Mouse (Mus musculus) liver, embryonic 12.5 days (tissue): ENCODE measurements around the gene Gm3417. TPM values are rescaled to one million over a fixed set of nuclear protein-coding genes. Genes with fewer than 3 reads are reported as not detected.
"Not testable (repeated sequence)": the region's sequence is repeated elsewhere in the genome, so short reads cannot be mapped to it uniquely, and the experiment has no call there.

Source experiments
- ATAC-seq: fragments of 200-750 bp; cut with Nextera tagmentation; 2 replicates; pipeline ENCODE4 v1.8.0; 2017; ENCODE audit warnings: moderate number of reproducible peaks, mild to moderate bottlenecking, moderate library complexity
- H3K27ac ChIP-seq: fragments of 300-500 bp; sonication (generic); 2 replicates; pipeline ENCODE4 v1.5.1; 2016; ENCODE audit warnings: mild to moderate bottlenecking
- H3K27me3 ChIP-seq: fragments of 300-500 bp; sonication (generic); replicated peaks from 2 replicates; pipeline ENCODE4 v1.6.1; 2016; ENCODE audit warnings: mild to moderate bottlenecking, moderate library complexity
- H3K36me3 ChIP-seq: fragments of 300-500 bp; sonication (generic); 2 replicates; pipeline ENCODE4 v1.6.1; 2016; ENCODE audit warnings: mild to moderate bottlenecking, moderate library complexity
- H3K4me1 ChIP-seq: fragments of 300-500 bp; sonication (generic); 2 replicates; pipeline ENCODE4 v1.6.1; 2016
- H3K4me2 ChIP-seq: fragments of 300-500 bp; sonication (generic); 2 replicates; pipeline ENCODE4 v1.6.1; 2016; ENCODE audit warnings: mild to moderate bottlenecking, moderate library complexity
- H3K4me3 ChIP-seq: fragments of 300-500 bp; sonication (generic); 2 replicates; pipeline ENCODE4 v1.5.1; 2016; ENCODE audit warnings: mild to moderate bottlenecking, moderate library complexity
- H3K9ac ChIP-seq: fragments of 300-500 bp; sonication (generic); 2 replicates; pipeline ENCODE4 v1.6.1; 2016; ENCODE audit warnings: mild to moderate bottlenecking, moderate library complexity
- H3K9me3 ChIP-seq: fragments of 300-500 bp; sonication (generic); replicated peaks from 2 replicates; pipeline ENCODE4 v1.6.1; 2016; ENCODE audit warnings: mild to moderate bottlenecking, moderate library complexity
- WGBS: fragments of 180-500 bp; shearing (Covaris S2); methylation state at CpG from one replicate; pipeline ENCODE4 v1.1.7; 2016; ENCODE audit not compliant: insufficient replicate concordance; 5-methylcytosine and 5-hydroxymethylcytosine counted together
- polyA plus RNA-seq: library from polyadenylated mRNA; unstranded; fragments of >200 nt; fragmentation: Nextera tagmentation; extraction: Ambion mirVana; gene quantifications from 2 replicates; pipeline ENCODE4 v1.2.1, GENCODE M21; 2016

The Gm3417 gene
- polyA plus RNA-seq, 1 experiment from 2014 or later = 2.9 TPM

- no peaks in the 10 kb centered on the region for H3K27me3 ChIP-seq
- H3K27ac ChIP-seq = no peak overlapping the region
- H3K36me3 ChIP-seq = peaks cover 48% of the 10 kb centered on the region
- H3K4me2 ChIP-seq = peak overlapping the region; percentile 95
- H3K4me1 ChIP-seq = peaks cover 28% of the 10 kb centered on the region
- peak overlapping the region; percentile 88; the same call in 1 of the 2 replicates for H3K9ac ChIP-seq
- H3K4me3 ChIP-seq = peak overlapping the region; percentile 96
- WGBS = 87% methylated on average over 1 of the region's 1 CpGs
- no peaks in the 10 kb centered on the region for H3K9me3 ChIP-seq
- ATAC-seq = no peak
Measured at GRCm38 (mm10) chr17:14944551-14944950, 34.0 kb downstream of the Gm3417 start.

DNA sequence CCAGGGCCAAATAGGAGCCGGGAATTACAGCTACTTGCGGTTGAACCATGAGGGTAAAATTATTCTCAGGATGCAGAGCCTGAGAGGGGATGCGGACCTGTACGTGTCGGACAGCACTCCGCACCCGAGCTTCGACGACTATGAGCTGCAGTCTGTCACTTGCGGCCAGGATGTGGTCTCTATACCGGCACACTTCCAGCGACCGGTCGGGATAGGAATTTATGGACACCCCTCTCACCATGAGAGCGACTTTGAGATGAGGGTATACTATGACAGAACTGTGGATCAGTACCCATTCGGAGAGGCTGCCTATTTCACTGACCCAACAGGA lies 34.9 kb downstream of the Gm3417 start:
- Histone ChIP-seq H3K27me3 (no peaks in the 10 kb centered on the region), H3K9me3 (no peaks in the 10 kb centered on the region), H3K4me3 (peak overlapping the region; percentile 96), H3K4me1 (peaks cover 28% of the 10 kb centered on the region), H3K36me3 (peaks cover 41% of the 10 kb centered on the region), H3K9ac (peak overlapping the region; percentile 88), H3K27ac (peak overlapping the region; percentile 84), H3K4me2 (peak overlapping the region; percentile 95)
- ATAC-seq = peak; percentile 6; the same call in 1 of the 2 replicates
- 10% methylated on average over 16 of the region's 16 CpGs for WGBS

DNA sequence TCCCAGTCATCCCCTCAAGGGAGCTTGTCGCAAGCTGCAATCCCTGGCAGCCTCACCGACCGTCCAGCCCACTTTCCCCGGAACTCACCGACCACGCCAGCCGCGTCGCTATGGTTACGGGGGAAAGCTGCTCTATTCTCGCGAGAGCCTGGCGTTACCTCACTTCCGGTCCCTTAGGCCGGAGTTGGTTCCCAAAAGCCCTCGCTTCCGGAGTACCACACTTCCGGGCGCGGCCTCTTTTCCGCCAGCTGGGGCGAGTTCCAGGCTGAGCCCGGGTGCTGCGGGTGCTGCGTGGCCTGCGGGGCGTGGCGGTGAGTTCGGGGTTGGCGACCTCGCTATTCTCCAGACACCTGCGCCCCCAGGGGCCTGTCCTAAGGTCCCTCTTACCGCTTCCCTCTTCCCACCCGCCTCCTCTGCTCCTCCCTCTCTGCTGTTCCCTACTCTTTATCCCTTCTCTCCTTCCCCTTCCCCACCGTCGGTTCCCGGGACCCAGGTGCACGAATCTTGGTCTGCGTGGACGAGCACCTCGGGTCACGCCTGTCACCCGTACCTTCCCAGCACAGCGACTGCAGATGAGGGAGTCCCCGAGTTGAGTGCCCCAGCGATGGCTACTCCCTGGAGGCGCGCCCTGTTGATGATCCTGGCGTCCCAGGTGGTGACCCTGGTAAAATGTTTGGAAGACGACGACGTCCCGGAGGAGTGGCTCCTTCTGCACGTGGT lies 35.4 kb downstream of the Gm3417 start, which contains the start of the genes Wdr27 and 1600012H06Rik:
TSS of gene Wdr27 (minus strand) at position 150 of the 720 bp plus-strand sequence.
TSS of gene 1600012H06Rik (plus strand) at position 176 of the 720 bp plus-strand sequence.
- no peaks in the 10 kb centered on the region for H3K27me3 ChIP-seq
- peaks cover 28% of the 10 kb centered on the region for H3K4me1 ChIP-seq
- H3K9ac ChIP-seq = peak within 1 kb of the TSS; percentile 88
- 1% methylated on average over 54 of the region's 54 CpGs for WGBS
- H3K27ac ChIP-seq = peak within 1 kb of the TSS; percentile 84
- peak within 1 kb of the TSS; percentile 95 for H3K4me2 ChIP-seq
- H3K36me3 ChIP-seq = peaks cover 36% of the 10 kb centered on the region
- no peaks in the 10 kb centered on the region for H3K9me3 ChIP-seq
- peak; percentile 98 for ATAC-seq
- H3K4me3 ChIP-seq = peak within 1 kb of the TSS; percentile 96

- H3K27ac ChIP-seq, ATAC-seq, H3K9me3 ChIP-seq, H3K27me3 ChIP-seq: not testable (repeated sequence)
- Histone ChIP-seq H3K4me2 (peak overlapping the region; percentile 95), H3K4me3 (peak overlapping the region; percentile 96), H3K9ac (peak overlapping the region; percentile 88; the same call in 1 of the 2 replicates), H3K36me3 (peaks cover 30% of the 10 kb centered on the region), H3K4me1 (peaks cover 28% of the 10 kb centered on the region)
- WGBS = 69% methylated on average over 6 of the region's 6 CpGs
Measured at GRCm38 (mm10) chr17:14942181-14942580, 36.4 kb downstream of the Gm3417 start.

- Histone ChIP-seq H3K9ac (no peak overlapping the region), H3K4me2 (no peak overlapping the region), H3K36me3 (no peaks in the 10 kb centered on the region), H3K9me3 (no peaks in the 10 kb centered on the region), H3K4me3 (no peak overlapping the region), H3K27ac (no peak overlapping the region), H3K27me3 (no peaks in the 10 kb centered on the region), H3K4me1 (no peaks in the 10 kb centered on the region)
- no peak for ATAC-seq
- 52% methylated on average over 5 of the region's 5 CpGs for WGBS
Measured at GRCm38 (mm10) chr17:14935841-14936605, 42.6 kb downstream of the Gm3417 start.

DNA sequence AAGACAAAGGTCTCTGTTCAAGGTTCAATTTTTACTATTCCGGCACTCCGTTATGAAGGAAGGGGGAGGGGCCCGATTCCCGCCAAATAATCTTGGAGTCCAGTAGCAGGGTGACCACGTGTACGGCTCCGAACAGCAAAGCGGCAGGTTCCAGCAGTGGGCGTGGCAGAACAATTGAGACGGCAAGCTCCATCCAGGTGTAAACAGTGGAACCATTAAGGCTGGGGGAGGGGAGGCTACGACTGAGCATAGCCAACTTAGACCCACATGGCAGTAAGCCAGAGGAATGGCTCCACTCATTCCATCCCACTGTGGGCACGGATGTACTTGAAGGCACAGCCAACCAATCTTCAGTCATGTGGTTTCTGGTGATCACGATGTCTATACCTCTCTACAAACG lies 43.3 kb downstream of the Gm3417 start:
- H3K4me1 ChIP-seq, H3K27ac ChIP-seq, H3K4me2 ChIP-seq, H3K36me3 ChIP-seq, H3K4me3 ChIP-seq, H3K9me3 ChIP-seq, H3K9ac ChIP-seq, ATAC-seq, H3K27me3 ChIP-seq: not testable (repeated sequence)
- WGBS = 70% methylated on average over 14 of the region's 14 CpGs

DNA sequence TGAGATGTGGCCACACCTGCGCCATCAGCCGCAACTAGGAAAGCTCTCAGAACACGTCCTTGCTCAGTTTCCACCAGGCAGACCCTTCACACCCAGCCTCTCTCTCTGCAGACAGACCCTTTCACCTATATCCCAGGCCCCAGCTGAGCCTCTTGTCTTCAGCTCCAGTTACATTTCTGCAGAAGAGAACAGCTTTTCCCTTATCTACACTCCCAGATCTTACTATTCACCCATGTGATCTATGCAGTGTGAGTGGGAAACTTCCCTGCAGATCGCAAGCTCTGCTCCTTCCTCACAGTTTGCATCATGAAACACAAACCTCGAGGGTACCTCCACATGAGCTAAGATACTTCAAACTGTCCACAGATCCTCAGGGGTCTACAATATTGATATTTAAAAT lies 47.1 kb downstream of the Gm3417 start:
- H3K4me2 ChIP-seq = no peak overlapping the region
- H3K36me3 ChIP-seq = no peaks in the 10 kb centered on the region
- 57% methylated on average over 5 of the region's 5 CpGs for WGBS
- H3K27ac ChIP-seq = no peak overlapping the region
- H3K4me1 ChIP-seq = no peaks in the 10 kb centered on the region
- no peak for ATAC-seq
- H3K4me3 ChIP-seq = no peak overlapping the region
- H3K9ac ChIP-seq = no peak overlapping the region
- H3K9me3 ChIP-seq = no peaks in the 10 kb centered on the region
- H3K27me3 ChIP-seq = no peaks in the 10 kb centered on the region

GRCm38 (mm10) chr17:14930697-14931096 lies 47.9 kb downstream of the Gm3417 start:
- no peaks in the 10 kb centered on the region for H3K27me3 ChIP-seq
- no peaks in the 10 kb centered on the region for H3K36me3 ChIP-seq
- H3K9ac ChIP-seq = no peak overlapping the region
- H3K4me2 ChIP-seq = no peak overlapping the region
- no peaks in the 10 kb centered on the region for H3K9me3 ChIP-seq
- ATAC-seq = no peak
- no peak overlapping the region for H3K27ac ChIP-seq
- no peak overlapping the region for H3K4me3 ChIP-seq
- H3K4me1 ChIP-seq = no peaks in the 10 kb centered on the region
- WGBS = 30% methylated on average over 7 of the region's 7 CpGs

DNA sequence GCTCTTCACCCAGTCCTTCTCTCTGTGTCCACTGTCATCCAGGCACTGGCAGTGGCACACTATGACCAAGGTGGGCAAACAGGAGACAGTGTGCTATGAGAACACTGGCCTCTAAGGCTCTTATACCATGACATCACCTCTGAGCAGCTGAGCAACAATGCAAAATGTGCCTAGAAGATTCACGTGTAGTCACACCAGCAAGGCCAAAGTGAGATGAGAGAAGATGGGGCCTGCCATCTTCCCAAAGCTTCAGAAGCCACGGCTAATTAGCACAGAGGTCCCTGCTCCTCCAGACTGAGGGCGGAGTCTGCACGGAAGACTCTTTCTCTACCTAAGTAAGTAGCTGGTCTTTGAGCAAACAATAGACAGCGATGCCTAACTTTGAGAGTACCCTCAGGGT lies 50.0 kb downstream of the Gm3417 start:
- Histone ChIP-seq H3K27ac (no peak overlapping the region), H3K9me3 (no peaks in the 10 kb centered on the region), H3K4me3 (no peak overlapping the region), H3K4me2 (no peak overlapping the region), H3K27me3 (no peaks in the 10 kb centered on the region), H3K9ac (no peak overlapping the region), H3K4me1 (no peaks in the 10 kb centered on the region), H3K36me3 (no peaks in the 10 kb centered on the region)
- 69% methylated on average over 5 of the region's 5 CpGs for WGBS
- no peak for ATAC-seq

DNA sequence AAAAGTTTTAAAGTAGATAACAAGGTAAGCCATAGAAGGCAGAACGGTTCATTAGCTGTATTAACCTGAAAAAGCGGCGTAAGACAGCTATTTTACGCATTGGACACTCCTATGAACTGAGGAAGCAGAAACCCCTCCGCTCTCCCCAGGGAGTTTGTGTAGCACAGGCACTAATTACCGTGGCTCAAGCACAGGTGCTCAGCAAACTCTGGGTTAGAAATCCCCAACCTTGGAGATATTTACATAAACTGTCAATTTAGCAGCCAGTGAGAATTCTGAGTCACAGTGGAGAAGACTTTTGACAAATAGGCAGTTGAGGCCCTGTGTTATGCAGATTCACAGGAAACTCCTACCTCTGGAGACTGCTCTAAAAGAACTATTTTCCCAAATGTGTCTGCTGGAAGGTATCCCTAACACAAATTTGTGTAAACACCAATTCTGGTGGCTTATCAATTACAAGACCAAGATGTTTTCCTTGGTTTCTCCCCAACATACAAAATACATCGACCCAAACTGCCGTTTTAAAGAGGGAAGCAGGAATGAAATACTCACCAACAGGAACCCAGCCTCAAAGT lies 50.9 kb downstream of the Gm3417 start:
- Histone ChIP-seq H3K9ac (no peak overlapping the region), H3K4me3 (no peak overlapping the region), H3K9me3 (no peaks in the 10 kb centered on the region), H3K27ac (no peak overlapping the region), H3K4me1 (no peaks in the 10 kb centered on the region), H3K27me3 (no peaks in the 10 kb centered on the region), H3K4me2 (no peak overlapping the region), H3K36me3 (no peaks in the 10 kb centered on the region)
- 63% methylated on average over 8 of the region's 8 CpGs for WGBS
- no peak for ATAC-seq

DNA sequence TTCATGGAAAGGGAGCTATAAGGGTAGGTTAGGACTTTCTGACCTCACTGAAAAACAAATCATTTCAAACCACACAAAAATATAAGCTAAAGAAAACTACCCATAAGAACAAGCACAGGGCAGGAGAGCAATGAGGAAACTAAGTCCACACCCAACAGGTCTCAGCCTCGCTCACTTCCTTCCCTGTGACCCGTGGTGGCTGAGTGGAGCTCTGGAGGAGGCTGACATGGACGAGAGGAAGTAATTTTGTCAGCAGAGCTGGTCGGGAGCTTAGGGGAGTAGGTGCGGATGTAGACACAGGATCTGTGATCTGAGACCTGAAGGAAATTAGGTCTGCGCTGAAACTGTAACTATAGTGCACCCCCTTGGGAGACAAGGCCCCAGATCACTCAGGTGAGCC lies 57.0 kb downstream of the Gm3417 start:
- H3K4me3 ChIP-seq = no peak overlapping the region
- no peak overlapping the region for H3K4me2 ChIP-seq
- peaks cover 10% of the 10 kb centered on the region for H3K27me3 ChIP-seq
- H3K4me1 ChIP-seq = no peaks in the 10 kb centered on the region
- no peaks in the 10 kb centered on the region for H3K36me3 ChIP-seq
- no peak for ATAC-seq
- WGBS = 26% methylated on average over 6 of the region's 6 CpGs
- H3K9ac ChIP-seq = no peak overlapping the region
- H3K9me3 ChIP-seq = no peaks in the 10 kb centered on the region
- no peak overlapping the region for H3K27ac ChIP-seq

- H3K9ac ChIP-seq = no peak overlapping the region
- H3K9me3 ChIP-seq = no peaks in the 10 kb centered on the region
- H3K4me2 ChIP-seq = no peak overlapping the region
- no peak for ATAC-seq
- no peaks in the 10 kb centered on the region for H3K36me3 ChIP-seq
- H3K27ac ChIP-seq = no peak overlapping the region
- 79% methylated on average over 8 of the region's 8 CpGs for WGBS
- H3K27me3 ChIP-seq = peaks cover 10% of the 10 kb centered on the region
- no peaks in the 10 kb centered on the region for H3K4me1 ChIP-seq
- H3K4me3 ChIP-seq = no peak overlapping the region
Measured at GRCm38 (mm10) chr17:14917866-14918265, 60.7 kb downstream of the Gm3417 start.
